Mouse (Mus musculus): ENCODE data around the gene Tpst1.

- TF ChIP-seq POLR2A (IDR thresholded peaks at IDR 0.05; ENCODE audit: borderline replicate concordance, extremely low read depth, insufficient read depth, insufficient read length, poor library complexity, severe bottlenecking) (no peak), CTCF (IDR thresholded peaks at IDR 0.05; ENCODE audit: borderline replicate concordance, extremely low read depth, insufficient read depth, insufficient read length) (no peak)
These were observed 70.0 kb downstream of the Tpst1 start for GRCm38 (mm10) chr5:130143101-130143500.
